In genomic region chr11:102603496-102603850, GRCm38 (mm10) we compare ENCODE assay signal across 8 mouse cellular contexts. TPM values are rescaled to one million over a fixed set of nuclear protein-coding genes. Genes with fewer than 3 reads are reported as not detected.
DNase-seq lines count a peak whose midpoint lies in the region; ATAC-seq lines count a peak whose summit lies in the region.

No protein-coding gene starts in this region.

- peak overlapping the region; percentile 66 for H3K9ac ChIP-seq in embryonic facial prominence, embryonic 12.5 days
- H3K9ac ChIP-seq in midbrain, embryonic 12.5 days (replicated peaks) = peak overlapping the region; percentile 97

- peaks cover 7% of the 10 kb centered on the region; the same call in 1 of the 2 replicates for H3K36me3 ChIP-seq in embryonic facial prominence, embryonic 12.5 days
- peaks cover 13% of the 10 kb centered on the region for H3K36me3 ChIP-seq in limb, embryonic 10.5 days
- no peaks in the 10 kb centered on the region for H3K36me3 ChIP-seq in midbrain, embryonic 12.5 days

- 0 out of 2 replicates have a peak, but pooled peaks cover 3% of the 10 kb centered on the region for H3K27me3 ChIP-seq in embryonic facial prominence, embryonic 12.5 days
- no peaks in the 10 kb centered on the region for H3K27me3 ChIP-seq in limb, embryonic 10.5 days (ENCODE audit: low read depth, poor library complexity, severe bottlenecking)
- H3K27me3 ChIP-seq in midbrain, embryonic 12.5 days = peaks cover 8% of the 10 kb centered on the region

- no peaks in the 10 kb centered on the region for H3K9me3 ChIP-seq in embryonic facial prominence, embryonic 12.5 days
- no peaks in the 10 kb centered on the region for H3K9me3 ChIP-seq in limb, embryonic 10.5 days (replicated peaks)
- H3K9me3 ChIP-seq in midbrain, embryonic 12.5 days = no peaks in the 10 kb centered on the region

- H3K4me2 ChIP-seq in embryonic facial prominence, embryonic 12.5 days (replicated peaks) = peak overlapping the region; percentile 79
- peak overlapping the region; percentile 86 for H3K4me2 ChIP-seq in midbrain, embryonic 12.5 days (replicated peaks)

- peak overlapping the region; percentile 100 for H3K27ac ChIP-seq in embryonic facial prominence, embryonic 12.5 days
- peak overlapping the region; percentile 99 for H3K27ac ChIP-seq in limb, embryonic 10.5 days
- H3K27ac ChIP-seq in midbrain, embryonic 12.5 days (replicated peaks) = peak overlapping the region; percentile 99

- H3K4me3 ChIP-seq in embryonic facial prominence, embryonic 12.5 days = peak overlapping the region; percentile 96
- H3K4me3 ChIP-seq in limb, embryonic 10.5 days = peak overlapping the region; percentile 87
- peak overlapping the region; percentile 88 for H3K4me3 ChIP-seq in midbrain, embryonic 12.5 days

- H3K4me1 ChIP-seq in embryonic facial prominence, embryonic 12.5 days = peaks cover 11% of the 10 kb centered on the region
- H3K4me1 ChIP-seq in limb, embryonic 10.5 days = peaks cover 20% of the 10 kb centered on the region
- peaks cover 23% of the 10 kb centered on the region for H3K4me1 ChIP-seq in midbrain, embryonic 12.5 days

- WGBS in embryonic facial prominence, embryonic 12.5 days = 2% methylated on average over 10 of the region's 10 CpGs
- WGBS in limb, embryonic 10.5 days = 0% methylated on average over 10 of the region's 10 CpGs
- under 1% methylated on average over 10 of the region's 10 CpGs for WGBS in midbrain, embryonic 12.5 days

- peak; percentile 49; the same call in 1 of the 2 replicates for ATAC-seq in embryonic facial prominence, embryonic 12.5 days (ENCODE audit: insufficient number of reproducible peaks, insufficient read depth, low FRiP score, low TSS enrichment)
- ATAC-seq in midbrain, embryonic 12.5 days (ENCODE audit: low FRiP score, low read depth) = peak; percentile 72

- intact Hi-C loops in left cerebral cortex, postnatal 4 days (cut with DNase I) = no loop called here
- intact Hi-C loops in left cerebral cortex, postnatal 14 days (cut with DNase I) = no loop called here
- intact Hi-C loops in heart, postnatal 10 days (cut with DNase I) = no loop called here

- peak; percentile 50 for DNase-seq in left cerebral cortex, postnatal 4 days
- DNase-seq in left cerebral cortex, postnatal 14 days (ENCODE audit: low spot score in 2 of 2) = no peak
- DNase-seq in heart, postnatal 10 days = peak; percentile 78 to 85
- DNase-seq in limb, embryonic 10.5 days (ENCODE audit: low spot score) = peak; percentile 84
- no peak for DNase-seq in T-cell, adult 2 months (ENCODE audit: low spot score)
- DNase-seq in thymus, postnatal 36 days = no peak

RNA-seq across cellular contexts. Expression of gene Fzd2, which starts 0.7 kb away (rescaled TPM):
- 1 to 10 TPM; 6.8 to 7.4 TPM for total RNA-seq in left cerebral cortex, postnatal 4 days (2021)
- total RNA-seq in left cerebral cortex, postnatal 14 days (2021) = 10 to 100 TPM; 10.6 to 11.1 TPM
- 93.6 and 97.8 TPM in 2 replicates for polyA plus RNA-seq in embryonic facial prominence, embryonic 12.5 days (2016; fragmentation: Nextera tagmentation; extraction: Ambion mirVana)
- total RNA-seq in heart, postnatal 10 days (2021) = 10 to 100 TPM; 11.1 to 15.7 TPM
- 54.8 and 59.8 TPM in 2 replicates for polyA plus RNA-seq in limb, embryonic 10.5 days (2016; fragmentation: Nextera tagmentation; extraction: Ambion mirVana)
- 34.7 and 37.9 TPM in 2 replicates for polyA plus RNA-seq in midbrain, embryonic 12.5 days (2016; fragmentation: Nextera tagmentation; extraction: Ambion mirVana)

RNA-seq across cellular contexts. Expression of gene Gm11627, which starts 24.2 kb away (rescaled TPM):
- 1 to 10 TPM; 2.0 to 2.2 TPM for total RNA-seq in left cerebral cortex, postnatal 4 days (2021)
- 1 to 10 TPM; 3.5 to 9.8 TPM for total RNA-seq in left cerebral cortex, postnatal 14 days (2021)
- polyA plus RNA-seq in embryonic facial prominence, embryonic 12.5 days (2016; fragmentation: Nextera tagmentation; extraction: Ambion mirVana) = 11.8 and 12.3 TPM in 2 replicates
- 1 to 10 TPM; 1.7 to 2.8 TPM for total RNA-seq in heart, postnatal 10 days (2021)
- polyA plus RNA-seq in limb, embryonic 10.5 days (2016; fragmentation: Nextera tagmentation; extraction: Ambion mirVana) = 2.5 and 3.3 TPM in 2 replicates
- polyA plus RNA-seq in midbrain, embryonic 12.5 days (2016; fragmentation: Nextera tagmentation; extraction: Ambion mirVana) = 8.3 and 10.5 TPM in 2 replicates

RNA-seq across cellular contexts. Expression of gene Gpatch8, which starts 47.3 kb away (rescaled TPM):
- 10 to 100 TPM; 59.6 to 62.6 TPM for total RNA-seq in left cerebral cortex, postnatal 4 days (2021)
- 10 to 100 TPM; 52.1 to 62.1 TPM for total RNA-seq in left cerebral cortex, postnatal 14 days (2021)
- 68.7 and 69.1 TPM in 2 replicates for polyA plus RNA-seq in embryonic facial prominence, embryonic 12.5 days (2016; fragmentation: Nextera tagmentation; extraction: Ambion mirVana)
- 10 to 100 TPM; 25.2 to 28.2 TPM for total RNA-seq in heart, postnatal 10 days (2021)
- 67.1 and 77.1 TPM in 2 replicates for polyA plus RNA-seq in limb, embryonic 10.5 days (2016; fragmentation: Nextera tagmentation; extraction: Ambion mirVana)
- polyA plus RNA-seq in midbrain, embryonic 12.5 days (2016; fragmentation: Nextera tagmentation; extraction: Ambion mirVana) = 72.0 and 78.5 TPM in 2 replicates

Comparison
In these comparisons a context has a peak if more than half of its experiments do, and no peak if none do; other contexts are left out.
1. DNase-seq: peak in left cerebral cortex, postnatal 4 days (single experiment), heart, postnatal 10 days (2 of 2) and limb, embryonic 10.5 days (single experiment); none in left cerebral cortex, postnatal 14 days (0 of 2), T-cell, adult 2 months (single experiment) and thymus, postnatal 36 days (0 of 2).
2. Peak in every context shown above with its lines, with median percentiles within 50 percentile points of each other: H3K27ac ChIP-seq and H3K4me3 ChIP-seq.